Mouse (Mus musculus) kidney, postnatal 0 days (tissue): Measurements from ENCODE around the gene Smarca2. TPM values are rescaled to one million over a fixed set of nuclear protein-coding genes. Genes with fewer than 3 reads are reported as not detected.

Experiments
- ATAC-seq: fragments of 200-750 bp; cut with Nextera tagmentation; replicated peaks from 2 replicates; pipeline ENCODE4 v1.8.0; 2017; ENCODE audit warnings: low read depth, moderate number of reproducible peaks, moderate TSS enrichment, moderate library complexity; ENCODE audit not compliant: low FRiP score
- DNase-seq: peaks from one replicate; pipeline ENCODE4 v3.0.0-alpha.2; 2016; ENCODE audit warnings: low spot score
- H3K27ac ChIP-seq: fragments of 300-500 bp; sonication (generic); 2 replicates; pipeline ENCODE4 v1.5.1; 2014; ENCODE audit warnings: mild to moderate bottlenecking
- H3K27me3 ChIP-seq: fragments of 300-500 bp; sonication (generic); 2 replicates; pipeline ENCODE4 v1.6.1; 2014; ENCODE audit warnings: low read length, mixed read lengths; ENCODE audit not compliant: insufficient read depth
- H3K36me3 ChIP-seq: fragments of 300-500 bp; sonication (generic); 2 replicates; pipeline ENCODE4 v1.6.1; 2014; ENCODE audit warnings: low read length, mixed read lengths; ENCODE audit not compliant: insufficient read depth
- H3K4me1 ChIP-seq: fragments of 300-500 bp; sonication (generic); replicated peaks from 2 replicates; pipeline ENCODE4 v1.6.1; 2014; ENCODE audit warnings: antibody characterized with exemption, low read length, mixed read lengths; ENCODE audit not compliant: insufficient read depth
- H3K4me2 ChIP-seq: fragments of 300-500 bp; sonication (generic); 2 replicates; pipeline ENCODE4 v1.6.1; 2014; ENCODE audit warnings: mild to moderate bottlenecking, low read length, moderate library complexity, mixed read lengths
- H3K4me3 ChIP-seq: fragments of 300-500 bp; sonication (generic); replicated peaks from 2 replicates; pipeline ENCODE4 v1.5.1; 2014; ENCODE audit warnings: low read depth, low read length
- H3K9ac ChIP-seq: fragments of 300-500 bp; sonication (generic); 2 replicates; pipeline ENCODE4 v1.6.1; 2014; ENCODE audit warnings: low read depth, low read length
- H3K9me3 ChIP-seq: fragments of 300-500 bp; sonication (generic); replicated peaks from 2 replicates; pipeline ENCODE4 v1.6.1; 2016; ENCODE audit warnings: low read length, inconsistent platforms, mixed read lengths
- CTCF ChIP-seq: IDR thresholded peaks from 2 replicates; pipeline ENCODE4 v1.5.1; 2016; ENCODE audit warnings: antibody characterized with exemption, low read depth, mild to moderate bottlenecking, moderate library complexity
- WGBS: fragments of 180-500 bp; shearing (Covaris S2); extraction: QIAGEN DNeasy Blood & Tissue Kit; methylation state at CpG from one replicate; pipeline ENCODE4 v1.1.7; 2014; 5-methylcytosine and 5-hydroxymethylcytosine counted together
- polyA plus RNA-seq: library from polyadenylated mRNA; unstranded; fragments of >200 nt; fragmentation: Nextera tagmentation; extraction: Ambion mirVana; gene quantifications from 2 replicates; pipeline ENCODE4 v1.2.1, GENCODE M21; 2015

Smarca2 gene
- polyA plus RNA-seq, 1 experiment from 2014 or later: 36.1 TPM

GRCm38 (mm10) chr19:26746709-26747467, 142.0 kb downstream of the Smarca2 start:
- H3K27ac ChIP-seq: peak overlapping the region; percentile 98
- no peak for TF ChIP-seq CTCF
- no peaks in the 10 kb centered on the region for H3K36me3 ChIP-seq
- 44% methylated on average over 6 of the region's 6 CpGs for WGBS
- H3K9me3 ChIP-seq: no peaks in the 10 kb centered on the region
- peak overlapping the region; percentile 66 for H3K4me2 ChIP-seq
- H3K4me1 ChIP-seq: peaks cover 8% of the 10 kb centered on the region
- H3K9ac ChIP-seq: peak overlapping the region; percentile 62; the same call in 1 of the 2 replicates
- DNase-seq: peak; percentile 45
- H3K27me3 ChIP-seq: no peaks in the 10 kb centered on the region
- peak; percentile 0; the same call in 1 of the 2 replicates for ATAC-seq
- H3K4me3 ChIP-seq: peak overlapping the region; percentile 51

- H3K9me3 ChIP-seq: no peaks in the 10 kb centered on the region
- peak overlapping the region; percentile 66 for H3K4me2 ChIP-seq
- H3K9ac ChIP-seq: peak overlapping the region; percentile 62
- TF ChIP-seq CTCF: peak; percentile 79
- DNase-seq (peak; percentile 99), ATAC-seq (peak; percentile 89)
- peak overlapping the region; percentile 51 for H3K4me3 ChIP-seq
- H3K36me3 ChIP-seq: no peaks in the 10 kb centered on the region
- peaks cover 8% of the 10 kb centered on the region for H3K4me1 ChIP-seq
- H3K27ac ChIP-seq: peak overlapping the region; percentile 98
- no peaks in the 10 kb centered on the region for H3K27me3 ChIP-seq
- WGBS: under 1% methylated on average over 36 of the region's 36 CpGs
Measured at GRCm38 (mm10) chr19:26747571-26748539, 143.0 kb downstream of the Smarca2 start.

GRCm38 (mm10) chr19:26748676-26749075, 143.8 kb downstream of the Smarca2 start:
- DNase-seq: peak; percentile 70

GRCm38 (mm10) chr19:26749427-26750137, 144.7 kb downstream of the Smarca2 start:
- H3K27me3 ChIP-seq: no peaks in the 10 kb centered on the region
- no peaks in the 10 kb centered on the region for H3K9me3 ChIP-seq
- peak; percentile 57 for DNase-seq
- H3K4me1 ChIP-seq: peaks cover 20% of the 10 kb centered on the region
- H3K4me2 ChIP-seq: peak overlapping the region; percentile 66
- ATAC-seq: no peak
- TF ChIP-seq CTCF: no peak
- H3K9ac ChIP-seq: peak overlapping the region; percentile 6; the same call in 1 of the 2 replicates
- peak overlapping the region; percentile 98 for H3K27ac ChIP-seq
- H3K36me3 ChIP-seq: no peaks in the 10 kb centered on the region
- WGBS: 18% methylated on average over 11 of the region's 11 CpGs
- peak overlapping the region; percentile 51 for H3K4me3 ChIP-seq

More at GRCm38 (mm10) chr19:26748676-26749075, 143.8 kb downstream of the Smarca2 start:
- Histone ChIP-seq H3K36me3 (no peaks in the 10 kb centered on the region), H3K4me1 (peaks cover 13% of the 10 kb centered on the region), H3K9ac (peak overlapping the region; percentile 53), H3K4me3 (peak overlapping the region; percentile 51), H3K27me3 (no peaks in the 10 kb centered on the region), H3K27ac (peak overlapping the region; percentile 98), H3K4me2 (peak overlapping the region; percentile 66), H3K9me3 (no peaks in the 10 kb centered on the region)
- under 1% methylated on average over 6 of the region's 6 CpGs for WGBS
- no peak for TF ChIP-seq CTCF
- no peak for ATAC-seq

- no peak overlapping the region for H3K9ac ChIP-seq
- WGBS: 50% methylated on average over 15 of the region's 15 CpGs
Measured at GRCm38 (mm10) chr19:26752611-26753163, 147.8 kb downstream of the Smarca2 start.

More at GRCm38 (mm10) chr19:26752611-26753163, 147.8 kb downstream of the Smarca2 start:
- ATAC-seq (no peak), DNase-seq (peak; percentile 60)
- H3K27ac ChIP-seq: peak overlapping the region; percentile 80
- H3K9me3 ChIP-seq: no peaks in the 10 kb centered on the region
- H3K4me1 ChIP-seq: peaks cover 12% of the 10 kb centered on the region; the same call in 1 of the 2 replicates
- H3K36me3 ChIP-seq: no peaks in the 10 kb centered on the region
- no peaks in the 10 kb centered on the region for H3K27me3 ChIP-seq
- H3K4me2 ChIP-seq: peak overlapping the region; percentile 30
- no peak for TF ChIP-seq CTCF
- H3K4me3 ChIP-seq: no peak overlapping the region
